Mouse (Mus musculus): Measurements from ENCODE around the gene Mccc1.

DNA sequence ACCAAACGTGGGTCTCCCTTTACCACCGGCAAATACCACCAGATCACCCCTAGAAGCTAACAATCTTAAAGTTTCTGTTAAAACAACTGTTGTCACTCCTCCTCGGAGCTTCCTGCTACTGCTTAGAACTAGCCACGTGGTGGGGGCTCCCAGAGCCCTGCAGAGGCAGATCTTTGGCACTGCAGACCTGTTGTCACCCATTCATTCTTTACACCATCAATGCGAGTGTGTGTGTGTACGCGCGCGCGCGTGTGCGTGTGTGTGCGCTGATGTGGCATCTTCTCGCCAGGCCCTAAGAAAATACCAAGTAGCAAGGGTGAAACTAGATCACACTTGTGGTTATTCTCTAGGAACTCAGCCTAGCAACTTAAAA lies 67.1 kb downstream of the Mccc1 start:
- no peak for TF ChIP-seq CTCF (IDR thresholded peaks at IDR 0.05; ENCODE audit: extremely low read depth, insufficient read depth, insufficient read length, insufficient replicate concordance)
- TF ChIP-seq POLR2A (IDR thresholded peaks at IDR 0.05; ENCODE audit: low read depth, low read length) = no peak

All from spleen, adult 2 months (tissue).